Mouse (Mus musculus): Measurements from ENCODE around the gene Cacna1c.
A peak's percentile ranks its signal among the peaks of the same experiment; 100 is the strongest.

The Cacna1c gene

DNA sequence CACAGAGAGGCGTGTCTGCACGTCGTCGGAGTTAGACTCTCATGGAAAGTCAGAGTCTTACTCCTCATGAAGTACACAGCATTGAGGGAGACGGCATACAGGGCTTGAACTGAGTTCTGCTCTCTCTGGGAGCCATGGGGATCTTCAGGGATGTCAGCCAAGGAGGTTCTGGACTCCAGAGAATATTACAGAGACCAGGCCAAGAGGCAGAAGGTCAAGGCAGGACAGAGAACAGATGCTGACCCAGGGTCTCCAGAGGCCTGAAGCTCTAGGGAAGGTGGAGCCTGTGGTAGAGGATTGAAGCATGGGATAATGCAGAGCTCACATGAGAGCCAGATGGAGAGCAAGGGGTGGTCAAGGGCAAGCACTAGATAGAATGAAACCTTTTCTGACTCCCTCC, 507.4 kb downstream of the Cacna1c start:
- DNase-seq (ENCODE audit: low read depth, low spot score) = peak; percentile 3

DNA sequence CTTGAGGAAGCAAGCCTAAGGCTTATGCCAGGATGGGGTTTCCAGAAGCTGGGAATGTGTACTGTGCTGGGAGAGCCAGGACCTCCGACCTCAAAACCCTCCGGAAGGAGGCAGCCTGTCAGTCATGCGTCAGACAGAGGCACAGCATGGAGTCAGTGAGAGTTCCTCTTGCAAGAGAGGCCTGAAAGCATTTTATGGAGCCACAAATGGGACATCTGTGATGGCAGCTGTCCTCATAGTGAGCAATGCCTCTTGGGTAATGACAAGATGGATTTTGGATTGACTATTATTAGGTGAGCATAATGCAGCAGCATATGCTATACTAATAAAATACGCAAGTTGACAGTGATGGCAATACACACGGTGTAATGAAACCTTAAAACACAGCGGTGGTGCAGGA, 515.4 kb downstream of the Cacna1c start:
- no peak for DNase-seq (ENCODE audit: low read depth, low spot score)

DNA sequence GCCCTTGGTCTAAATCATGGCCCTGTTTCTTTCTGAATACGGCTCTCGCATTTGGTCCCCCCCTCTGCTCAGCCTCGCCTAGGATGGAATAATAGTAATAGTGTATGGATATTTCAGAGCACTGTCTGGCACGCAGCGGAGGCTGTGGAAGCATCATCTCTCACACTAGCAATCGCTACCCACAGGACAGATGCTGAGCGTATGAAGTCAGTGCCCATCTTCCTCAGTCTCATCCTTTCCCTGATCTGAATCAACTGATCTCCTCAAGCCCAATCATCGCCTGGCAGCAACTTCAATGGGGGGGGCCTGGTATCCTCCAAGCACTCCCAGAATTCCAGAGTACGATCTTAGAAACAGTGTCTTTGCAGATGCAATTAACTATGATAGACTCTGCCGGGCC, 518.2 kb downstream of the Cacna1c start:
- no peak for DNase-seq (ENCODE audit: low read depth, low spot score)

DNA sequence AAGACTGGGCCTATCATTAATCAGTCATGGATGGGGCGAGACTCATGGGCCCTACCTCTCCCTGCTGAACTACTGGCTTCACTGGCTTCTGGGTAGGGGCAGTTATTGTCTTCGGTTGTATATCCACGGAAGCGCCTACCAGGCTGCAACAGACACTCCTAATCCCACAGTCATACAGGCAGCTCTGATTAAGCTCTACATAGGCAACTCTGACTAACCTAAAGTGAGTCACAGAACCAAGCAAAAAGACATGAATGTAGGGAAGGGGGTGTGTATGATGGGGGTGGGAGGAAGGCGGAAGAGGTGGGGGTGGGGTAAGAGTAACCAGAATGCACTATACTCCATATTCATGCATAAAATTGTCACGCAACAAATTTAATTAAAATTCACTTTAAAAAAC, 518.9 kb downstream of the Cacna1c start:
- no peak for DNase-seq (ENCODE audit: low read depth, low spot score)

DNA sequence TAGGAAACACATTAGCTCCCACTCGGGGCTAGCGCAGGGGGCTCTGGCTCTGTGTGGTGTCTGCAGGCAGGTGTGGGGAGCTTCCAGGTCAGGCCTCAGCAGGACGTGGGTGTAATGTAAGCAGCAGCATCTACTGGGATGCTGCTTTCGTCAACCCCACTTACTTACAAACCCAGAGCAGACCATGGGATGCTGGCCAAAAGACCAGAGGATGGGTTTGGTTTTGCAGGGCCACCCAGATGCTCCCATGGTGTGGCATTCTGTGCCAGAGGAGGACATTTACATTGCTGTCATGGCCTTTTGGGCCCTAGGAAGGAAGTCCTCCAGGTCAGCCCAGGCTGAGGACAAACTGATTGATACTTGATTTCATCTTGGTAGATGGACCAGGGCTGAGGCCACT, 521.4 kb downstream of the Cacna1c start:
- no peak for DNase-seq (ENCODE audit: low read depth, low spot score)

DNA sequence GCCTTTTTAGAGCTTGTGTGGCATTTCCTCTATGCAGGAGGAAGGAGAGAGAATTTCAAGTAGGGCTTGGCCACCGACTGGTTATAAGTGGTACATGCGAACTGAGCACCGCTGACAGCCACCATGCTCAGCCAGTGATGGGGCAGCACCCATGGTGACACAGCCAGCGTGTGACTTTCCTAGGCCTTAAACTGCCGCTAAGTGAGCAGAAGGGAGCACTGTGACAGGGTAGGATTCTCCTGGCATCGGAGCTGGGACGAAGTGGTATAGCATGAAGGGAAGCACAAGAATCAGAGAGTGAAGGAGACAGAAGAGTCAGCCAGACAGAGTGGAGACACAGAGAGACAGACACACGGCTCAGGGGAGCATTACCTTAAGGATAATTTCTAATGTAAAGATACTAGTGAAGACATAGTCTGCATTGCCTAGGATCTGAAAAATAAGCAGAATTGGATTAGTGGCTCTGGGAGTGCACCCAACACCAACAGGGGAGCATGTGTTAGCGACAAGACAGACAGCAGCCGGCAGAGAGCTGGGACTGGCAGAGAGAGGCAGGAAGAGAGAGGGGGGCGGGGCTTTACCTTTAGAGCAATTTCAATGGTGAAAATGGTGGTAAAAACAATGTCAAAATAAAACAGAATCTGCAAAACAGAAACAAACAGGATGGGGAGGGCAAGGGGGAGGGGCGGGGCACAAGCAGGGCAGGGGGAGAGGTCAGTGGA, 522.1 kb downstream of the Cacna1c start:
- no peak for DNase-seq (ENCODE audit: low read depth, low spot score)

DNA sequence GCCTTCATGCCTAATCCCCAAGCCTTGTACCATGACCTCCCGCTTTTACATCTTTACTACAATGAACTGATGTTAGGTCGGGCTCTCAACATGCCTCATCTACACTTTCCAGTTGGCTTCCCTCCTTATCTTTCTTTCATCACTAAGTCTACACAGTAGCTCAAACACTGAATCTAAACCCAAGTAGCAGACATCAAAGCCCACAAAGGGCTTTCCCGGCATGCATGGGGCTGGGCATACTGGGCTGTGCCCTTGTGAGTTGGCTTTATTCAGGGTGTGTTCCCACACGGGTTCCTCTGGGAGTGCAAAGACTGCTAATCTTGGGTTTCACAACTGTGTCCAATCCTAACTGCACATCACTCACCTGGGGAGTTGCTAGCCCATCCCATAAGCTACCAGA, 542.9 kb downstream of the Cacna1c start:
- DNase-seq (ENCODE audit: low read depth, low spot score) = no peak

DNA sequence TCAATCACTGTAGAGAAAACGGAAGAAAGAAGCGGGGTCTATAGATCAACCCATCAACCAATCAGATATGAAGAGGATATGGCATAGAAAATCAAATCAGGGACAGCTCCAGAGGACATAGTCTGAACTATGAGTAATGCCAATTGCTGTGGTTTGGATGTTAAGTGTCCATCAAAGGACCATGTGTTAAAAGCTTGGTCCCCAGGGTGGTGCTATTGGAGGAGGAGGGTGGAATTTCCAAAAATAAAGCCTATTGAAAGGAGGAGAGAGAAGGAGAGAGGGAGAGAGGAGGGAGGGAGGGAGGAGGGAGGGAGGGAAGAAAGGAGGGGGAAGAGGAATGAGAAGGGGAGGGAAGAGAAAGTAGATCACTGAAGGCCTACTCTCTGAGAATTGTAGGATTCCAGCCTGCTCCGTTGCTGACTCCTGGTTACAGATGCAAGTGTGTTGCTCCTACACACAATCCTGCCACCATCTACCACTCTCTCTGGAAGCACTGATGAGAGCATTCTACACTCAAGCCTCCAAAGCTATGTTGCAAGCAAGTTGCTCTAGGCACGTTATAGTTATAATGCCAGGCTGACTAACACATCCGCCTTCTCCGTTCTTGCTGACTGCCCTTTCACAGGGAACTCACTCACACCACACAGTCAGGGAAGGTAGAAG, 547.0 kb downstream of the Cacna1c start:
- no peak for DNase-seq (ENCODE audit: low read depth, low spot score)

DNA sequence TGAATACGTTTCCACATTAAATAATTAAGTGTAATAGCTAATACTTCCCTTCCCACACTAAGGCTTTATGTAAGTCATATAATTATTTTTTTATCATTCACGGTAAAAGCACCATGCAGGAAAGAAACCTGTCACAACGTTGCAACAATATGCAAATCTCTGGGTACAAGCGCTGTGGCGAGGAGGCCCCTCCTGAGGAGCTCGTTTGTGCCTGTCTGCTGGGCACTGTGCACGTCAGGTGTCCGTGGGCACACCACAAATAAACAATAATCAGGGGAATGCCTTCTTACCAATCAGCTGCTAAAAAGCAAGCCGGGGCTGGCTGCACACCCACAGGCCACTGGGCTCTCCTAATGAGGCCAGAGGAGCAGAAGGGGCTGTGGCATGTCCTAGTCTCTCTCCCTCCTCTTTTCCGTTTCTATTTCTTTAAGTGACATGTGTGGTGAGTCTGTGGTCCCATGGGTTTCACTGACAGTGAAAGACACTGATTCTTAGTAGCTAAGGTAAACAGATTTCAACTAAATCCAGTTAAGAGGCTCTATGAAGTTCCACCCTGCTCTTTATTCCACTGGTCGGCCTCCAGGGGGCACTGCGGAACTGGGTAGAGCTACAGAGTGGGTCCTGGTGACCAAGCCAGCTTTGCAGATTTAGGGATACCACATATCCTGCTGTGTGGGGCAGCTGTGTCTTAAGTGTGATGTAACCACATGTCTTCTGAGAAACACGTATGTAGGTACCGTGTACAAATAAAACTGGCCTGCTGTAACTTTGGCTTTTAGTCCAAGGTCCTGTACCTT, 549.8 kb downstream of the Cacna1c start:
- no peak for DNase-seq (ENCODE audit: low read depth, low spot score)

DNA sequence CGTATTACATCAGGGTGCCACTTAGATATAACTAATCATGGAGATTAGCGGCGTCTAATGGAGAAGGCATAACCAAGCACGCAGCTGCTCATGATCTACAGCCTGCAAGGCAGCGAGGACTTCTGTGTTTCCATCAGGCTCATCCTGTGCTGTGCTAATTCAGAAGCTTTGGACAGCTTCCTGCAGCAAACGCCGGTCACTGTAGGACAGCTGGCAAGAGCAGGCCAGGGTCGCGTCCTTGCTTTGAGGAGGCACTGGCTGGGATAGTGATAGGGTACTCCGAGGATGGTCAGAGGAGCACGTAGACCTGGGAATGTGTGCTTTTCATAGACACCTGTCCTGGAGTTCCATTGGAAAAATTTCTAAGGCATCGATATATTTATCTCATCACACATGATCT, 551.4 kb downstream of the Cacna1c start:
- DNase-seq (ENCODE audit: low read depth, low spot score) = no peak

DNA sequence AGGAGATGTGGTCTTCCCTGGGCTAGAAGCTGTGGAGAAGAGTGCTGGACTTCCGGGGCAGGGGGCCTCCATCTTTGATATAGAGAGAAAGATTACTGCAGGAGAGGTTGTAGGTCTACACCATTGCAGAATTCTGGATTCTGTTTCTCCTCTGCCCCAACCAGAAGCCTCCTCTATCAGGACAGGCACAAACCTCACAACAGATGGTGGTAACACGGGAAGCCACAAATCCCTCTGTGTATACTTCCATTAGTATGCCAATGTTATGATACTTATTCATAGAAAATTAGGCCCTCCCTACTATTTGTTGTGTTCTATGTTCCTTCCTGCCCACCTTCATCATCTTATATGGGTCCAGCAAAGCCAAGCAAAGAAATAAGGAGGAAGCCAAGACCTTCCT, 552.7 kb downstream of the Cacna1c start:
- DNase-seq (ENCODE audit: low read depth, low spot score) = no peak

DNA sequence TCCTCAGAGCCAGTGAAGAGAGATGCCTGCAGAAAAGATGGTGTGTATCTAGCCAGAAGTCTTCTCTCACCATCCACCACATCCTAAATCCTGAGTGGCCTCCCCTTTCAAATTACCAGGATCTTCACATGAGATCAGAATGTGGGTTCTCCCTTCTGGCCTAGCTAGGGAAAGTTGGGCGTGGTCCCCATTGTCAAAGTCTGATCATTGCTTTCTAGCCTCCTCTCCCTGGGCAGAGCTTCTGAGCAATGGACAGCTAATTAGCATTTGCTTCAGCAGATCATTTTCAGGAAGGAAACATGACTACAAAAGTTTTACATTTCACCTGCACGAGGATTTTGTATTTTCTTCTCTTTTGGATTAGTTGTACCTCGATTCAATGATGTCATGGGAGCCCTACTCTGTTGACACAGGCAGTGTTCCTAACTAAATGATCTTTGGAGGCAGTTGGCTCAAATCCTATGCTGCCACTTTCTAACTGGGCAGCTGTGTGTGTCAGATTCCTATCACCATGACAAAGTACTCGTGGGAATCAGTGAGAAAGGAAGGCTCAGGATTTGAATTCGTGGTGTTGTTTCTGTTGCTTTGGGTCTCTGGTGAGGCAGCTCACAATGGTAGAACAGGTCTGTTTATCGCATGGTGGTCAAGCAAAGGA, 554.4 kb downstream of the Cacna1c start:
- no peak for DNase-seq (ENCODE audit: low read depth, low spot score)

DNA sequence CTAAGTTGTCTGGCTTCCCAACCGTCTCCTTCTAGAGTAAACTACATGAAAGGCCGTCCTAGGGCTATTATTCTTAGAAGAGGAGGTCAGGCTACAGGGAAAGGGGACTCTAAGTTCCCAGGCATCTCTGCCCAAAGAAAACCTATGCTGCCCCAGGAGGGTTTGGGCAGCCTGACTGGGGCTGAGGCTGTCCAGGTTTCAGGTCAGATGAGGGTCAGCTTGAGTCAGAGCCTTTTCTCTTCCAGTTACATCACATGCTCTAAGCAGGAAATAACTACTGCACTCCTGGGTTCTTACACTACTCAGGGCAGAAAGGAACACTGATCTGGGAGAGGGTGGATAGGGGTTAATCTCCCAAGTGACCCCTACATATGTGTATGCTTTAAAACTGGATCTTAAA, 556.4 kb downstream of the Cacna1c start:
- no peak for DNase-seq (ENCODE audit: low read depth, low spot score)

DNA sequence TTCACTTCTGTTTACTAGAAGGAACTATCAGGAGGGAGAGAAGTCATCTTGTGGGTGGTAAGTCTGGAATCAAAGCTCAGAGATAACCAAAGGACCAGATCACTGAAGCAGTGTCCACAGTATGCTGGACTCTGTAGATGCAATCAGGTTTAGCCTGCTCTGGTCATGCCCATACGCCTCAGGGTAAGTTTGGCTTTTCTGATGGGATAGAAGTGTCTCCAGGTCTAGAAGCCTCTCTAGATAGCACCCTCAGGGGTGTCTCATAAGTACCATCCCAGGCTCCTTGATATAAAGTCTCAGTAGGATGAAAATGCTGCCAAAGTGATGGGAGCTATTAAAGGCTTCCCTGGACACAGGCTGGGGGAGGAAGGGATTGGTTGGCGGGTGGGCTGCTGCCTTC, 557.3 kb downstream of the Cacna1c start:
- DNase-seq (ENCODE audit: low read depth, low spot score) = no peak

DNA sequence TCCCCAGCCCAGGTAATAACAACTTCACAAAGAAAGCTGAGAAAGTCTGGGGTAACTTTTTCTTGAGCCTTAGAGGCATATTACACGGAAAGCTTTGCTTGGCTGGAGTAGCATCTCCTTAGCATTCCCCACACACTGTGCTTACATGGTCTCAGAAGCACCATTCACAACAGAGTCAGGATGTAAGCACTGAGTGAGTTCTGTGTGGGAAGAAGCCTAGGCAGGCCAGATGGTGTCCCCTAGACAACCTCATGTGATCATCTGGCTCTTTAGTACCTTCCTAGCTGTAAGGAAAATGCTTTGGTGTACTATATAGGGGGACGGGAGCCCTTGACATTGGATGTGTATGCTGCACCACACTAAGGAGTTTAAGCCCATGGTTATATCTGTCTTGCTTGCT, 563.7 kb downstream of the Cacna1c start:
- no peak for DNase-seq (ENCODE audit: low read depth, low spot score)

DNA sequence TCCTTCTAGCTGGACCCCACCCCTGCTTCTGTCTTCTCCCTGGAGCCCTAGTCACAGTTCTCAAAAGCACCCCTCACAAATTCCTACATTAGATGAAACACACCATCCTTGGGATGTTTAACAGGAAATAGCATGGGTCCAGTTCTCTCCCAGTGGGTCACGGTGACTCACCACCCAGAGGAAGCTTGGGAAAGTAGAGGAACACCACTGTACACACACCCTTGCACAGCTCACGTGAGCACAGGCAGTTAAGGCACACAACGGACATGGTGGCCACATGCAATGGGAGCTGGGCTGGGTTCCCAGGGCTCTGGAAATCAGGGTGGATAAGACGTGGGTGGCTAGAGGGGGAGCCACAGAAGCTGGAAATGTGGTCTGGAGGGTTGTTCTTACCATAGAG, 566.2 kb downstream of the Cacna1c start:
- no peak for DNase-seq (ENCODE audit: low read depth, low spot score)

DNA sequence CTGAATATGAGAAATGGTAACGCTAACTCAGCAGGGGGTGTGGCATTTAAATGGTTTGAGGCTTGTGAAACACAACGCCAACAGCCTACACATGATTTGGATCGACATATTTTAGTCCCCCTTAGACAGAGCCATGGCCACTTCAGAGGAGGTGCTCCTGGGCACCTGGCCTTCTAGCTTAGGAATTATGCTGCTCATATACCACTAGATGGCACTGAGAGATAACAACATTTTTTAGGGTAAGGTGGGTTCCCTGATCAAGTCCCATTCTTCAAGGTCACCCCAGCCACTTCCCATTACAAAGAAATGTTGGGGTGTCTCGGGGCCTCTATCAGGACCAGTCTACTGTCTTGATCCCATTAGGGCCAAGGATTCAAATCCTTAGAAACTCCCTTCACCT, 570.0 kb downstream of the Cacna1c start:
- DNase-seq (ENCODE audit: low read depth, low spot score) = no peak

DNA sequence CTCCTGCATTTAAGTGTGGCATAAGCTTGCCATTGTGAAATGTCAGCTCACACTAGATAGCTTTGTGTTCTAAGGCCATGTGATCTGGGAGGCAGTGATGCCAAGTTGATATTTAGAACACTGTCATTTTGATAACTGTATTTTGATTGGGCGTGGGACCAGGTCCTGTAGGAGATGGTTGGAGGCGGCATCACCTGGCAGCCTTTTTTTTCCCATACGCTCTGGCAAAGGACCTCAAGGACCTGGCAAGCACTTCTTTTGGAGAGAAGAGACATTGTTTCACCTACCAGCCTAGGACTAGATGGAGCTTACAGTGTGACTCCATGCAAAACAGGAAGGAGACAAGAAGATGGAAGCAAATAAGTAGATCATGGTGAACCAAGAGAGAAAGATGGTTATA, 572.6 kb downstream of the Cacna1c start:
- DNase-seq (ENCODE audit: low read depth, low spot score) = no peak

DNA sequence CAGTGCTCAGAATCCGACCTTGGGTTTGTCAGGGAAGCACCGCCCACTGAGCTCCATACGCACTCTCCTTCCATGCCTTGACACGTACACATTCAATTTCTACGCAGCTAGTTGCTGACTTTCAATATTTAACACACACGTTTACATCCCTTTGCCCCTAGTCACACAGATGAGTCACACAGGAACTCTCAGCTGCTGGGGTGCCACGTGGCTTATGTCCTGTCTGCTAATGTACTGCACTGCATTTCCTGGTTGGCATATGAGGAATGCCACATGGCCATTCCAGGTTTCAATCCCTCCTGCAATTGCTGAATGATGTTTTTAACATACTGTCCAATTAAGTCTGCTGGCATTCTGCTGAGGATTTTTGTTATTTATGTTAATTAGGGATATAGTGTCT, 574.4 kb downstream of the Cacna1c start:
- DNase-seq (ENCODE audit: low read depth, low spot score) = no peak

DNA sequence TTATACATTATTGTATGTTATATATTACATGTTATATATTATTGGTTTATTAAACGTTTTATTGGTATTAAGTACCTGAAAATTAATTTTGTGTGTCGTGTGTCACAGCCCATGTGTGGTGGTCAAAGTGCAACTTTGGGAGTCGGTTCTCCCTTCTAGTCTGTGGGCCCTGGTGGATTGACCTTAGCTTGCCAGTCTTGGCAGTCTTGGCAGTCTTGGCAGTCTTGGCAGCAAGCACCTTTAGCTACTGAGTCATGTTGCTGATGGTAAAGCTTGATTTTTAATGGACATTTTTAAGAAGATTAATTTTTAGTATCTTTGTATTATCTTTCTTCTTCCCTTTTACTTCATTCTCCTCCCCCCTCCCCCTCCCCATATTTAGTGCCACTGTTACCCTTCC, 574.8 kb downstream of the Cacna1c start:
- DNase-seq (ENCODE audit: low read depth, low spot score) = no peak

DNA sequence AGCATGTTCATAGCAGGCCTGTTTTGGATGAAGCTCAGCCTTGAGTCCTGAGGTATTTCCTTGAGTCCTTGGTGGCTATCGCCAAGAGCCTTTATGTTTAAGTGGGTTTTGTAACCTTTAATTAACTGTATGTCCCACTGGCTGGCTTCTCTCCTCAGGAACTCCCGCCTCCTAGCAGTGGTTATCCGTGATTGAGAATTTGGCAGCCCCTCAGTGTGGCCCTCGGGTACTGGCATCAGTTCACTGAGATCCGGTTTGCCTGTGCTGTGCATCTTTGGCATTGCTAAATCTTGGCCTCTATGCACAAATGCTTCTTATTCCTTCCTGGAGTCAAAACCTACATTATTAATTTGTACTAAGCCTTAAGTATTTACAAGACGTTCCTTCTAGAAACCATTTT, 587.3 kb downstream of the Cacna1c start:
- no peak for DNase-seq (ENCODE audit: low read depth, low spot score)

DNA sequence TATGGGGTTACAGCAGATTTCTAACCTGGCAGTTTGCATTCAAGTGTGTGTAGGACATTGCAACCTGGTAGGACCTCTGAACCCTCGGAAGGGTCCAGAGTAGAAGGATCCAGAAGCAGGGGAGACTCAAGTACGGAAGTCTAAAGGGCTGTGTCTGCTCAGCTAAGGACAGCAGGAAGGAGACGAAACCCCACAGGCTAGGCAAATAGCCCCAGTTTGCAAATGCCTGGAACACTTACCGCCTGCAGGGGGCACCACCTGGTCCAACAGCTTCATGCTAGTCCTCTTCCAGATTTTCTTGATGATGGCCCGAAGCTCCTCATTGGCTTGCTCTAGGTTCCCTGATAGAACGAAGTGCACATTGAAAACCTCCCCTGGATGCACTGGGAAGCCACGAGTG, 590.2 kb downstream of the Cacna1c start:
- no peak for DNase-seq (ENCODE audit: low read depth, low spot score)

Data from CD4-positive helper T cell, adult 2 months (primary cell).